Mouse (Mus musculus) liver, adult 2 months (tissue): ENCODE measurements around the gene Rnaseh2b.

Experiments used
- CTCF ChIP-seq: fragments of 200-500 bp; IDR thresholded peaks from 2 replicates; pipeline ENCODE4 v1.5.1; 2011; ENCODE audit warnings: low read depth, low read length, control low read depth
- POLR2A ChIP-seq: fragments of 200-500 bp; IDR thresholded peaks from 2 replicates; pipeline ENCODE4 v1.6.1; 2011; ENCODE audit warnings: low read length, control low read depth; ENCODE audit not compliant: insufficient read depth; ENCODE audit errors: extremely low read depth

GRCm38 (mm10) chr14:62328606-62329005, 36.2 kb downstream of the Rnaseh2b start:
- TF ChIP-seq CTCF (no peak), POLR2A (no peak)
